Mouse (Mus musculus) gastrocnemius, postnatal 36 days (tissue): ENCODE measurements around the gene Mag. TPM values are rescaled to one million over a fixed set of nuclear protein-coding genes. Genes with fewer than 3 reads are reported as not detected.
"Not testable (repeated sequence)": the region's sequence is repeated elsewhere in the genome, so short reads cannot be mapped to it uniquely, and the experiment has no call there.

Source experiments
- DNase-seq, 2 experiments: peaks; one replicate each; pipeline ENCODE4 v3.0.0; 2022
- intact Hi-C: fragments of 180-260 bp; cut with DNase I; formaldehyde crosslinking; loops from one replicate; pipeline ENCODE4 v1.15.1; 2025
- total RNA-seq, 2 experiments: library from RNA; stranded (reverse); gene quantifications; 2 replicates each; pipeline ENCODE4 v1.2.3; 2021

Gene Mag
- total RNA-seq, 2 experiments from 2014 or later, result 0.41 to 1.0 TPM

DNA sequence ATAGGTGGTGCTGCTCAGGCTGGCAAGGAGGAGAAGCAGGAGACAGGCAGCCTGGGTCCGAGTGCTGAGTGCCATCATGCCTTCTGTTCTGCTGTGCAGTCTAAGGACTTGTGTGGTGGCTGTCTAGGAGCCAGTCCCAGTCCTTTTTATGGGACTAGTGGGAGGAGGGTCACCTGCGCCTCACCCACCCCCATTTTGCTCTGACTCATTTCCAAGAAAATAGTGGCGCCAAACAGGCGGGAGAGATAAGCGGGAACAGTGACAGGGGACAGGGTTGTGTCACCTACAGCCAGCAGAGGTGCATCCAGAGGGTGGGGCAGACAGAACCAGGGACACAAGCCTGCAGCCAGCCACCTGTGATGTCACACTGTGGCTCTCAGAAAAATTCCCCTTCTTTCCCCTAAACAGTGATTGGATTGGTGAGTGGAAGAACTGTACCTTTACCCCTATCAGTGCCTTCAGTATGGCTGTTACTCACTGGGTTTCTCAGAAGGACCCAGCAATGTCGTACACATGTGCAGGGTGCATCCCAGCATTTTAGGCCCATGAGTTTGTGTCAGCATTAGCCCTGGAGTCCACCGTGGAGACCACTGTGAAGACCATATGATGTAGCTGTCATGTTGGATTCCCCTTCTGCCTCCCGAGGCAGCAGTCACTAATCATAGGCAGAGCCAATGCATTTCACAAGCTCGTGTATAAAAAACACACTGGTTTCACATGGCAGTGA, 29.4 kb upstream of the Mag start, which contains the start of gene Hamp:
TSS of gene Hamp (minus strand) at position 124 of the 727 bp plus-strand sequence.
- DNase-seq, result no peak
- intact Hi-C loops, result loop anchor here (2.0 kb wide), 1 partner anchor 21 kb away; no protein-coding TSS in a partner anchor

GRCm38 (mm10) chr7:30942365-30942764, 27.7 kb upstream of the Mag start:
- intact Hi-C loops, result loop anchor here (2.0 kb wide), 1 partner anchor 20 kb away; no protein-coding TSS in a partner anchor
- DNase-seq, result not testable (repeated sequence)

- intact Hi-C loops, DNase-seq: not testable (repeated sequence)
Observed at GRCm38 (mm10) chr7:30940070-30940469, 25.4 kb upstream of the Mag start.

GRCm38 (mm10) chr7:30935422-30936099, 20.9 kb upstream of the Mag start:
- DNase-seq, intact Hi-C loops: not testable (repeated sequence)

DNA sequence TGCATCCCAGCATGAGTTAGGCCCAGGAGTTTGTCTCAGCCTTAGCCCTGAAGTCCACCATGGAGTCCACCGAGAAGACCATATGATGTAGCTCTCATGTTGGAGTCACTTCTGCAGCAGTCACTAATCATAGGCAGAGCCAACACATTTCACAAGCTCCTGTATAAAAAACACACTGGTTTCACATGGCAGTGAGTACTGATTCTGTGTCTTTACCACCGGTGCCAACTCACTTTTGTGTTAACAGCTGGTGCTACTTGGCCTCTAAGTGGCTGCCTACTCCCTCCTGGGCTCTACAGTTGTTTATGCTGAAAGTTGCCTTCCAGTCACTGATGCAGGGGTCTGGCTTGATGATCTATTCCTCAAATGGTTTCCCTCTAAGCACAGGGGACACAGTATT, 9.9 kb upstream of the Mag start, which contains the start of gene Hamp2:
TSS of gene Hamp2 (minus strand) at position 101 of the 400 bp plus-strand sequence.
- DNase-seq, intact Hi-C loops: not testable (repeated sequence)

GRCm38 (mm10) chr7:30924071-30924470, 9.4 kb upstream of the Mag start:
- DNase-seq, result no peak
- intact Hi-C loops, result no loop called here

GRCm38 (mm10) chr7:30922490-30922889, 7.8 kb upstream of the Mag start:
- not testable (repeated sequence) for DNase-seq
- intact Hi-C loops, result loop anchor here (2.0 kb wide), 1 partner anchor 20 kb away; no protein-coding TSS in a partner anchor

DNA sequence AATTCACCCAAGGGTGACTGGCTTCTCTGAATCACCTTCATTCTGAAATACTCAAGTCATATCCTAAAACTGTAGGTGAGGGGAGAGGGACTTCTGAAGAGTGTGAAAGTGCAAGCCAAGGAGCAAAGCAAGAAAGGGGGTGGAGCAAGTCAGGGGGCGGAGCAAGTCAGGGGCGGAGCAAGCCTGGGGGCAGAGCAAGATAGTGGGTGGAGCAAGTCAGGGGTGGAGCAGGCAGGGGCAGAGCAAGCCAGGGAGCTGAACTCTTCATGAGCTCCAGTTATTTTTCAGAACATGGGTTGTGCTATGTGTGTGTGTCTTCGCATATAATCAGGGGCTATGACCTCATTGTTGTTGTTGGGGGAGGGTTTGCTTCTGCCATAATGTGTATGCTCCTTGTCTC, 5.5 kb upstream of the Mag start:
- intact Hi-C loops, result no loop called here
- no peak for DNase-seq

DNA sequence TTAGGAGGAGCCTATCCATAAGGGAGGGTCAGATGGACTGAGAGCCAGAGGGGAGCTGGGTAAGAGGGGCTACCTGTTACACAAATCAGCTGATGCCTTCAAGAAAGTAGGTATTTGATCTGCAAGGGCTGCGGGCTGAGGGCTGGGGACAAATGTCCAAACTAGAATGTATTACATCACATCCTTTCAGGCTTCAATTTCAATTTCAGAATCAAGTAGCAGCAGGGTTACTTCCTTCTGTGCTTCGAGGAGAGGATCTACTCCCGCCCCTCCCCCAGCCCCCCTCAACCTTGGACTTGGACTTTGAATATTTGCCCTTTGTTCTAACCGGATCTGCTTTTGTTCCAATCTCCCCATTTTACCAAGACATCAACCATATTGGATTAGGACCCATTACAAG, 2.5 kb upstream of the Mag start:
- DNase-seq, result no peak
- intact Hi-C loops, result no loop called here

- intact Hi-C loops, result no loop called here
- DNase-seq, result no peak
Observed at GRCm38 (mm10) chr7:30916713-30917112, 2.0 kb upstream of the Mag start.

- intact Hi-C loops, result no loop called here
- DNase-seq, result no peak
Observed at GRCm38 (mm10) chr7:30909773-30910172, 4.9 kb downstream of the Mag start.

GRCm38 (mm10) chr7:30908992-30909431, 5.7 kb downstream of the Mag start:
- no peak for DNase-seq
- intact Hi-C loops, result no loop called here

DNA sequence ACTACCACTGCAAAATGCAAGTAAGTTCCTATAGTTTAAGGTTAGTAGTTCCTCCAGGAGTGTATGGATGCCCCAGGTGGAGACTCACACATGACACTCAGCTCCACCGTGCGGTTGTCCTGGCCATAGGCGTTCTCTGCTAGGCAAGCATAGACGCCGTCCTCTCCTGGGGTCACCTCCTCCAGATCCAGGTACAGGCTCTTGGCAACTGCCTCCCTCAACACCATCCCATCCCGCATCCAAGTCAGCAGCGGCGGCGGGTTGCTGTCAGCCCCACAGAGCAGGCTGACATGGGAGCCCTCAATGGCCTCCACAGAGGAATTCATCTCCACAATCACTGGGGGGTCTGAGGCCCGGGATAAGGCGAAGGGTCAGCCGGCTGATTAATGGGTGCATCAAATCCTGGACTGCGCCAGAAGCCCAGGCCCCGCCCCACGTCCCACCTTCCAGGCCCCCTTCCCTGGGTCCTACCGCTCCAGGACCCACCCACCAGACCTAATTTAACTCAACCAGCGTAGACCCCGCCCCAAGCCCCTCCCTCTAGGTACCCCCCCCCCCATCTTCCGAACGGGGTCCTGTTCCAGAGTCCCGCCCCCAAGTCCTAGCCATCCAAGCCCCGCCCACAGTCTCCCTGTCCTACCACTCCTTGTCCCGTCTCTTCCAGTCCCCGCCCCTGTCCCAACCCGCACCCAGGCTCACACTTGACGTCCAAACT, 6.2 kb downstream of the Mag start:
- DNase-seq, result no peak
- intact Hi-C loops, result no loop called here

- no peak for DNase-seq
- intact Hi-C loops, result no loop called here
Observed at GRCm38 (mm10) chr7:30904042-30904441, 10.6 kb downstream of the Mag start.

DNA sequence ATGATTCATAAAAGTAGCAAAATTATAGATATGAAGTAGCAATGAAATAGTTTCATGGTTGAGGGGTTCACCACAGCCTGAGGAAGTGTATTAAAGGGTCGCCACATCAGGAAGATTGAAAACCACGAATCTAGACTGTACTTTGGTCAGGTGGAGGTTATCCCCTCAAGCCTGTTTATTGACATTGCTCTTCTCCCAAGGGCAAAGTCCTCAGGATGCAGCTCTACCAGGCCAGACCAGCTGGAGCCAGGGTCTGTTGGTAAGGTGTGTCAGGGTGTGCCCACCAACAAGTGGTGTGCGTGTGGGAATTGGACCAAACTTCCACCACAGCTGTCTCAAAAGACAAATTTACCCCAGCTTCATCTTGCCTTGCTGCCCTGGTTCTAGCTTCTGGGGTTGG, 19.5 kb downstream of the Mag start:
- intact Hi-C loops, result no loop called here
- DNase-seq, result no peak

GRCm38 (mm10) chr7:30892515-30892914, 22.2 kb downstream of the Mag start:
- intact Hi-C loops, result no loop called here
- no peak for DNase-seq

- DNase-seq, result no peak
- intact Hi-C loops, result no loop called here
Observed at GRCm38 (mm10) chr7:30891746-30892145, 22.9 kb downstream of the Mag start.

GRCm38 (mm10) chr7:30890681-30891080, 24.0 kb downstream of the Mag start:
- intact Hi-C loops, result no loop called here
- no peak for DNase-seq

DNA sequence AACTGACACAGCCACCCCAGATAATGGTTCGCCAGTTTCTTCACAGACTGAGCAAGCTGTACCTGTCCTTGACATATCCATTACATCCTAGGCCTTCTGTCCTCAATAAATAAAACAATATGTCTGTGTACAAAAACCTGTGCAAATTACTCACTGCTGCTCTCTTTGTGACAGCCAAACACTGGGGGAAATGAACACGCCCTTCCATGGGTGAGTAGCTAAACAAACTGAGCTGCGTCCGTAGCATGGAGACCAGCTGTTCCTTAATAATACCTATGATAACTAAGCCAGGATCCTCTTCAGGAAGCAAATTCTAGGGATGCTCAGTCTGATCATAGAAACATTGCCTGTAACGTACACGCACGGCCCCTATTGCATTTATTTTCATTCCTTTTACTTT, 25.9 kb downstream of the Mag start:
- intact Hi-C loops, result no loop called here
- no peak for DNase-seq

GRCm38 (mm10) chr7:30887568-30888188, 27.0 kb downstream of the Mag start:
- DNase-seq, result no peak
- intact Hi-C loops, result no loop called here

GRCm38 (mm10) chr7:30886852-30887251, 27.8 kb downstream of the Mag start:
- intact Hi-C loops, result no loop called here
- DNase-seq, result no peak
